Mouse (Mus musculus) spleen, adult 2 months (tissue): Measurements from ENCODE around the gene Pm20d2. TPM values are rescaled to one million over a fixed set of nuclear protein-coding genes. Genes with fewer than 3 reads are reported as not detected.

Experiments
- DNase-seq, 2 experiments: peaks; one replicate each; pipeline versions ENCODE4 v3.0.0 to v3.0.0-alpha.2; 2012 to 2021; ENCODE audit warnings: low spot score in 2 of 2, low read depth in 1 of 2
- H3K27ac ChIP-seq: fragments of 200-500 bp; 2 replicates; pipeline ENCODE4 v1.5.1; 2012; ENCODE audit warnings: low read length, inconsistent platforms; ENCODE audit not compliant: insufficient read depth
- H3K27me3 ChIP-seq: fragments of 200-500 bp; 2 replicates; pipeline ENCODE4 v1.6.1; 2012; ENCODE audit warnings: mild to moderate bottlenecking, moderate library complexity, low read length, inconsistent platforms; ENCODE audit not compliant: control insufficient read depth, insufficient read depth
- H3K36me3 ChIP-seq: fragments of 200-500 bp; 2 replicates; pipeline ENCODE4 v1.6.1; 2012; ENCODE audit warnings: mild to moderate bottlenecking, low read length, inconsistent platforms; ENCODE audit not compliant: control insufficient read depth, insufficient read depth
- H3K4me1 ChIP-seq: fragments of 200-500 bp; 2 replicates; pipeline ENCODE4 v1.6.1; 2011; ENCODE audit warnings: inconsistent platforms; ENCODE audit not compliant: control insufficient read depth, insufficient read depth, insufficient read length
- H3K4me3 ChIP-seq: fragments of 200-500 bp; 2 replicates; pipeline ENCODE4 v1.5.1; 2011; ENCODE audit warnings: mild to moderate bottlenecking, inconsistent platforms; ENCODE audit not compliant: insufficient read depth, insufficient read length; ENCODE audit errors: extremely low read depth
- CTCF ChIP-seq: fragments of 200-500 bp; IDR thresholded peaks from 2 replicates; pipeline ENCODE4 v1.5.1; 2011; ENCODE audit warnings: mild to moderate bottlenecking, inconsistent platforms; ENCODE audit not compliant: insufficient read depth, insufficient read length, insufficient replicate concordance; ENCODE audit errors: extremely low read depth
- POLR2A ChIP-seq: fragments of 200-500 bp; IDR thresholded peaks from 2 replicates; pipeline ENCODE4 v1.6.1; 2011; ENCODE audit warnings: low read depth, low read length, inconsistent platforms
- WGBS: fragments of 180-500 bp; shearing (Covaris S2); methylation state at CpG from one replicate; pipeline ENCODE4 v1.1.7; 2018; 5-methylcytosine and 5-hydroxymethylcytosine counted together
- polyA plus RNA-seq: library from polyadenylated mRNA; depleted of rRNA; stranded (reverse); fragments of >200 nt; gene quantifications from 2 replicates; pipeline ENCODE4 v1.2.3, GENCODE M21; 2012

The Pm20d2 gene
- polyA plus RNA-seq, 1 experiment = 1.3 TPM

- no peak for DNase-seq
- H3K36me3 ChIP-seq = no peaks in the 10 kb centered on the region
- H3K27ac ChIP-seq = no peak overlapping the region
- no peaks in the 10 kb centered on the region for H3K4me1 ChIP-seq
- WGBS = 88% methylated on average over 26 of the region's 26 CpGs
- H3K27me3 ChIP-seq = no peaks in the 10 kb centered on the region
- no peak overlapping the region for H3K4me3 ChIP-seq
- TF ChIP-seq POLR2A = no peak
These were observed 37.2 kb downstream of the Pm20d2 start for GRCm38 (mm10) chr4:33152087-33153038.

GRCm38 (mm10) chr4:33149150-33149549, 40.4 kb downstream of the Pm20d2 start:
- H3K27ac ChIP-seq = no peak overlapping the region
- H3K4me3 ChIP-seq = no peak overlapping the region
- no peaks in the 10 kb centered on the region for H3K4me1 ChIP-seq
- no peaks in the 10 kb centered on the region for H3K36me3 ChIP-seq
- no peak for TF ChIP-seq CTCF
- no peak for TF ChIP-seq POLR2A
- WGBS = 86% methylated on average over 7 of the region's 7 CpGs
- no peak for DNase-seq
- no peaks in the 10 kb centered on the region for H3K27me3 ChIP-seq

GRCm38 (mm10) chr4:33147825-33148224, 41.7 kb downstream of the Pm20d2 start:
- no peak overlapping the region for H3K27ac ChIP-seq
- H3K27me3 ChIP-seq = no peaks in the 10 kb centered on the region
- no peaks in the 10 kb centered on the region for H3K4me1 ChIP-seq
- TF ChIP-seq CTCF (peak; percentile 30; the same call in 1 of the 2 replicates), POLR2A (no peak)
- WGBS = 10% methylated on average over 2 of the region's 2 CpGs
- no peaks in the 10 kb centered on the region for H3K36me3 ChIP-seq
- DNase-seq = peak; percentile 48 to 49
- no peak overlapping the region for H3K4me3 ChIP-seq

- Histone ChIP-seq H3K4me1 (no peaks in the 10 kb centered on the region), H3K27me3 (no peaks in the 10 kb centered on the region), H3K36me3 (no peaks in the 10 kb centered on the region), H3K4me3 (no peak overlapping the region), H3K27ac (no peak overlapping the region)
- no peak for DNase-seq
- TF ChIP-seq POLR2A (no peak), CTCF (no peak)
- WGBS = 28% methylated on average over 20 of the region's 20 CpGs
These were observed 42.8 kb downstream of the Pm20d2 start for GRCm38 (mm10) chr4:33146679-33147291.

- DNase-seq = no peak
- no peak for TF ChIP-seq POLR2A
- no peak for TF ChIP-seq CTCF
- no peaks in the 10 kb centered on the region for H3K36me3 ChIP-seq
- no peaks in the 10 kb centered on the region for H3K4me1 ChIP-seq
- no peaks in the 10 kb centered on the region for H3K27me3 ChIP-seq
- no peak within 1 kb of the TSS for H3K4me3 ChIP-seq
- 84% methylated on average over 11 of the region's 11 CpGs for WGBS
- H3K27ac ChIP-seq = no peak within 1 kb of the TSS
These were observed 57.3 kb downstream of the Pm20d2 start, which contains the start of gene Gabrr1 for GRCm38 (mm10) chr4:33132221-33132620. Gene Gabrr1, plus strand, starts transcription at chr4:33132521.

GRCm38 (mm10) chr4:33125409-33126084, 64.0 kb downstream of the Pm20d2 start:
- Histone ChIP-seq H3K27me3 (no peaks in the 10 kb centered on the region), H3K4me1 (no peaks in the 10 kb centered on the region), H3K36me3 (no peaks in the 10 kb centered on the region), H3K27ac (no peak overlapping the region), H3K4me3 (no peak overlapping the region)
- TF ChIP-seq CTCF (no peak), POLR2A (no peak)
- no peak for DNase-seq
- WGBS = 79% methylated on average over 10 of the region's 10 CpGs
